Mouse (Mus musculus): ENCODE results near the gene Slc43a3.

DNA sequence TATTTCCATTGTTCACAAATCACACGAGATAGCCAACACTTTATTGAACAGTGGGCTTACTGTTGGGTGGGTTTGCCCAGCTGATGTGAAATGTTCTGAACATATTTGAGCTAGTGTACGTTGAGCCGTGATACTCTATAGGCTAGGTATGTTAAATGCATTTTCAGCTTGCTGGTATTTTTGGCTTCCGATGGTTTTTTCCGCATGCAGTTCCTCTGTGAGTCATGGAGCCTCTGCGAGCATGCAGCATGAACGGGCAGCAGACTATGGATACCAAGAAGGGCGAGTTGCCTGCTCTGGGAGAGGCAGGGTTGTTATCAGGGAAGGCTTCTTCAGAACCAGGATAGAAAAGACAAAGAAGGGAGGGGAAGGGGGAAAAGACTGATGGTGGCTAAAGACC, 14.6 kb downstream of the Slc43a3 start:
- TF ChIP-seq TAL1 (IDR thresholded peaks at IDR 0.05; ENCODE audit: low read length) (no peak), GATA1 (IDR thresholded peaks at IDR 0.05; ENCODE audit: low read length) (no peak)
